ENCODE assay signal across 28 mouse cellular contexts in the genomic region with DNA sequence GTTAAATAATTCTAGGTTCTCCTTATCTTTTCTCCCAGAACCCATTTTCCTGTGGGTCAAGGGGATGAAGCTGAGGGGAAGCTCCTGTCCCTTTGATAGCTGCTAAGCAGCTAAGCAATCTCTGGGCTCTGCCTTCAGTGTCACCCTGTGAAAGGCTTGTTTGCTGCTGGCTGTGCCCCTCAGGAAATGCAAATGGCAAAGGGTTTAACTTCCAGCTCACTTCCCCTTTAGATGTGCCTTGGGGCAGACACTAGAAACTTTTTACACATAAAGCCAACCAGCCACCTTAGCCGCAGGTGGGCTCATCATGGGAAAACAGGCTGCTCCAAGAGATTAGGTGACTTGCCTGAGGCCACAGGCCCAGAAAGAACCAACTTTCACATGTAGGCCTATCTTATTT. TPM values are rescaled to one million over a fixed set of nuclear protein-coding genes. Genes with fewer than 3 reads are reported as not detected.
DNase-seq lines count a peak whose midpoint lies in the region; ATAC-seq and TF ChIP-seq lines count a peak whose summit lies in the region.
"Had no signal": no experiment of that assay in that cellular context is flagged by ENCODE, and none has a peak within 500 bp of the region (broad histone marks: within the 10 kb centered on the region; RNA-seq: fewer than 3 reads in every experiment).

No protein-coding gene starts in this region.

- H3K27me3 ChIP-seq in hindbrain, postnatal 0 days (ENCODE audit: insufficient read depth, low read length) = no peaks in the 10 kb centered on the region
- no peaks in the 10 kb centered on the region for H3K27me3 ChIP-seq in hindbrain, embryonic 12.5 days
- H3K27me3 ChIP-seq: heart, embryonic 13.5 days; limb, embryonic 15.5 days had no signal

- WGBS in hindbrain, postnatal 0 days = 90% methylated on average over 1 of the region's 1 CpGs
- 71% methylated on average over 1 of the region's 1 CpGs for WGBS in hindbrain, embryonic 12.5 days
- 46% methylated on average over 1 of the region's 1 CpGs for WGBS in bone marrow, adult 2 months

- no peak for ATAC-seq in hindbrain, postnatal 0 days
- no peak for ATAC-seq in hindbrain, embryonic 12.5 days (ENCODE audit: low FRiP score)
- ATAC-seq: activated CD4-positive, CD25-positive, alpha-beta regulatory T cell, adult 4 months; forebrain, postnatal 0 days; intestine, postnatal 0 days; midbrain, embryonic 16.5 days had no signal

- no peak overlapping the region for H3K4me2 ChIP-seq in hindbrain, postnatal 0 days (ENCODE audit: low read depth, low read length)
- H3K4me2 ChIP-seq in hindbrain, embryonic 12.5 days (replicated peaks) = no peak overlapping the region
- H3K4me2 ChIP-seq: heart, embryonic 13.5 days; limb, embryonic 15.5 days; lung, embryonic 14.5 days had no signal

- H3K4me1 ChIP-seq in hindbrain, postnatal 0 days (ENCODE audit: insufficient read depth, low read length) = peaks cover 6% of the 10 kb centered on the region; the same call in 1 of the 2 replicates
- H3K4me1 ChIP-seq in hindbrain, embryonic 12.5 days = peaks cover 30% of the 10 kb centered on the region
- peaks cover 3% of the 10 kb centered on the region for H3K4me1 ChIP-seq in bone marrow, adult 2 months (ENCODE audit: control insufficient read depth, insufficient read depth, low read length)

- no peak for TF ChIP-seq CTCF in hindbrain, postnatal 0 days (IDR thresholded peaks at IDR 0.05; ENCODE audit: low read depth)
- no peak for TF ChIP-seq CTCF in bone marrow, adult 2 months (IDR thresholded peaks at IDR 0.05; ENCODE audit: control insufficient read depth, insufficient read depth, low read length)

- DNase-seq in hindbrain, postnatal 0 days (ENCODE audit: low spot score) = no peak
- DNase-seq in spleen, adult 12 weeks (ENCODE audit: low spot score) = peak; percentile 9
- DNase-seq in retina, postnatal 1 day = no peak
- DNase-seq in right cerebral cortex, postnatal 36 days (ENCODE audit: low spot score in 2 of 2) = no peak
- no peak for DNase-seq in c-Kit-positive CD71-positive TER-119-positive erythroid progenitor cells, embryonic 14.5 days (ENCODE audit: low spot score)
- DNase-seq: adrenal gland, adult 8-10 months; cerebellum, adult 8-10 months; forebrain, postnatal 0 days; gastrocnemius, postnatal 36 days; heart, adult 2 months; heart, postnatal 36 days; kidney, postnatal 4 days; left cerebral cortex, postnatal 4 days; lung, embryonic 14.5 days; lung, postnatal 36 days; thymus, adult 2 months; thymus, postnatal 4 days had no signal

- H3K9ac ChIP-seq in hindbrain, postnatal 0 days (replicated peaks; ENCODE audit: low read length) = no peak overlapping the region
- no peak overlapping the region for H3K9ac ChIP-seq in hindbrain, embryonic 12.5 days
- H3K9ac ChIP-seq: forebrain, postnatal 0 days; heart, embryonic 13.5 days; limb, embryonic 15.5 days; liver, embryonic 14.5 days; lung, embryonic 14.5 days had no signal

- no peak for TF ChIP-seq POLR2A in bone marrow, adult 2 months (IDR thresholded peaks at IDR 0.05; ENCODE audit: borderline replicate concordance, control insufficient read depth, low read depth, low read length)

- no peak overlapping the region for H3K4me3 ChIP-seq in hindbrain, postnatal 0 days (ENCODE audit: low read length)
- H3K4me3 ChIP-seq in hindbrain, embryonic 12.5 days = no peak overlapping the region
- no peak overlapping the region for H3K4me3 ChIP-seq in bone marrow, adult 2 months (replicated peaks; ENCODE audit: control insufficient read depth, low read depth, low read length)
- H3K4me3 ChIP-seq: heart, adult 2 months; heart, embryonic 13.5 days; limb, embryonic 15.5 days had no signal

- peak overlapping the region; percentile 26; the same call in 1 of the 2 replicates for H3K27ac ChIP-seq in hindbrain, postnatal 0 days
- no peak overlapping the region for H3K27ac ChIP-seq in hindbrain, embryonic 12.5 days
- peak overlapping the region; percentile 14; the same call in 1 of the 2 replicates for H3K27ac ChIP-seq in bone marrow, adult 2 months (ENCODE audit: control insufficient read depth, insufficient read depth, low read depth, low read length, poor library complexity)
- H3K27ac ChIP-seq: heart, adult 2 months; limb, embryonic 15.5 days; liver, embryonic 14.5 days; stomach, postnatal 0 days had no signal

- H3K9me3 ChIP-seq in hindbrain, postnatal 0 days (ENCODE audit: low read length) = no peaks in the 10 kb centered on the region
- H3K9me3 ChIP-seq in hindbrain, embryonic 12.5 days (replicated peaks) = no peaks in the 10 kb centered on the region
- H3K9me3 ChIP-seq: heart, embryonic 13.5 days; limb, embryonic 15.5 days had no signal

- H3K36me3 ChIP-seq in hindbrain, postnatal 0 days (ENCODE audit: insufficient read depth, low read length) = no peaks in the 10 kb centered on the region; the same call in 1 of the 2 replicates
- H3K36me3 ChIP-seq in hindbrain, embryonic 12.5 days = peaks cover 14% of the 10 kb centered on the region

RNA-seq across cellular contexts. Expression of gene Bend5, which starts 26.9 kb away (rescaled TPM):
- total RNA-seq in hindbrain, postnatal 0 days (2014; rRNA removed) = 30.6 and 32.1 TPM in 2 replicates
- polyA plus RNA-seq in hindbrain, postnatal 0 days (2015; fragmentation: Nextera tagmentation; extraction: Ambion mirVana) = 48.9 and 50.0 TPM in 2 replicates
- polyA plus RNA-seq in hindbrain, embryonic 12.5 days (2016; fragmentation: Nextera tagmentation; extraction: Ambion mirVana) = 68.2 and 70.2 TPM in 2 replicates
- polyA plus RNA-seq in bone marrow, adult 2 months (2011; ENCODE audit: insufficient read depth, insufficient read length, low replicate concordance, missing spikeins) = 3.1 and 6.1 TPM in 2 replicates
- total RNA-seq: megakaryocyte-erythroid progenitor cell, adult 5-6 weeks; MEL had no signal
